Mouse (Mus musculus) brain, embryonic 14.5 days (tissue): Measurements from ENCODE around the gene Eps8l1.

Experiments
- CTCF ChIP-seq: fragments of 200-500 bp; IDR thresholded peaks from 2 replicates; pipeline ENCODE4 v1.5.1; 2012; ENCODE audit warnings: inconsistent platforms, mild to moderate bottlenecking, moderate library complexity, borderline replicate concordance; ENCODE audit not compliant: insufficient read depth, insufficient read length; ENCODE audit errors: extremely low read depth
- POLR2A ChIP-seq: fragments of 200-500 bp; IDR thresholded peaks from 2 replicates; pipeline ENCODE4 v1.6.1; 2012; ENCODE audit warnings: mild to moderate bottlenecking, inconsistent platforms, borderline replicate concordance; ENCODE audit not compliant: poor library complexity, insufficient read depth, insufficient read length, severe bottlenecking; ENCODE audit errors: extremely low read depth

DNA sequence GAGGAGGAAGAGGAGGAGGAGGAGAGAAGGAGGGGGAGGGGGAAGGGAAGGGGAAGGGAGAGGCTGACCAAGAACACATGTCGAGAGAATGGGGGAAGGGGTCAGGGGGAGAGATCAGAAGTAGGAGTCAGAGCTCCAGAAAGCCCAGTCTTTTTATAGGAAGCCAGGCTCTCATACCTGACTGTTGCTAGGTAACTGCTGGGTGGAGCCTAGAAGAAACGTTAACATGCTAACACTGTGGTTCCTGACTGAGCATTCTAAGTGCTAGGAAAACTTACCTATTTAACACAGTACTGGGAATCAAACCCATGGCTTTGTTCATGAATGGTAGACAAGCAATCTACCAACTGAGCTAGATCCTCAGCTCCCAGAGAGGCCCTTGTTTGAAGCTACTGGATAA is 11.3 kb upstream of the Eps8l1 start:
- TF ChIP-seq CTCF, result no peak
- TF ChIP-seq POLR2A, result no peak
